Mouse (Mus musculus): Measurements from ENCODE around the gene Ubl3.

Ubl3 gene

GRCm38 (mm10) chr5:148563281-148563680 lies 10.7 kb upstream of the Ubl3 start:
- DNase-seq (ENCODE audit: low spot score): no peak

- no peak for DNase-seq (ENCODE audit: low spot score)
These were observed 9.6 kb upstream of the Ubl3 start for GRCm38 (mm10) chr5:148562235-148562634.

GRCm38 (mm10) chr5:148559261-148559958 lies 6.8 kb upstream of the Ubl3 start:
- no peak for DNase-seq (ENCODE audit: low spot score)

GRCm38 (mm10) chr5:148558472-148558871 lies 5.9 kb upstream of the Ubl3 start:
- no peak for DNase-seq (ENCODE audit: low spot score)

- DNase-seq (ENCODE audit: low spot score): no peak
These were observed 3.9 kb upstream of the Ubl3 start for GRCm38 (mm10) chr5:148556509-148556908.

GRCm38 (mm10) chr5:148555156-148555555 lies 2.6 kb upstream of the Ubl3 start:
- no peak for DNase-seq (ENCODE audit: low spot score)

GRCm38 (mm10) chr5:148554701-148555100 lies 2.1 kb upstream of the Ubl3 start:
- no peak for DNase-seq (ENCODE audit: low spot score)

- DNase-seq (ENCODE audit: low spot score): no peak
These were observed 1.7 kb upstream of the Ubl3 start for GRCm38 (mm10) chr5:148554242-148554641.

GRCm38 (mm10) chr5:148553723-148554122 lies 1.1 kb upstream of the Ubl3 start:
- DNase-seq (ENCODE audit: low spot score): no peak

- DNase-seq (ENCODE audit: low spot score): no peak
These were observed 839 bp downstream of the Ubl3 start for GRCm38 (mm10) chr5:148551764-148552136.

- peak; percentile 66 for DNase-seq (ENCODE audit: low spot score)
These were observed 1.5 kb downstream of the Ubl3 start for GRCm38 (mm10) chr5:148550821-148551763.

GRCm38 (mm10) chr5:148550393-148550792 lies 2.2 kb downstream of the Ubl3 start:
- no peak for DNase-seq (ENCODE audit: low spot score)

- no peak for DNase-seq (ENCODE audit: low spot score)
These were observed 3.3 kb downstream of the Ubl3 start for GRCm38 (mm10) chr5:148549307-148549706.

- no peak for DNase-seq (ENCODE audit: low spot score)
These were observed 4.0 kb downstream of the Ubl3 start for GRCm38 (mm10) chr5:148548568-148548967.

- DNase-seq (ENCODE audit: low spot score): no peak
These were observed 4.6 kb downstream of the Ubl3 start for GRCm38 (mm10) chr5:148547870-148548456.

GRCm38 (mm10) chr5:148546970-148547369 lies 5.6 kb downstream of the Ubl3 start:
- no peak for DNase-seq (ENCODE audit: low spot score)

- DNase-seq (ENCODE audit: low spot score): no peak
These were observed 7.9 kb downstream of the Ubl3 start for GRCm38 (mm10) chr5:148544733-148545132.

- DNase-seq (ENCODE audit: low spot score): no peak
These were observed 10.4 kb downstream of the Ubl3 start for GRCm38 (mm10) chr5:148542196-148542595.

- DNase-seq (ENCODE audit: low spot score): no peak
These were observed 16.7 kb downstream of the Ubl3 start for GRCm38 (mm10) chr5:148535669-148536430.

- no peak for DNase-seq (ENCODE audit: low spot score)
These were observed 17.9 kb downstream of the Ubl3 start for GRCm38 (mm10) chr5:148534644-148535043.

- no peak for DNase-seq (ENCODE audit: low spot score)
These were observed 18.7 kb downstream of the Ubl3 start for GRCm38 (mm10) chr5:148533924-148534323.

- no peak for DNase-seq (ENCODE audit: low spot score)
These were observed 20.4 kb downstream of the Ubl3 start for GRCm38 (mm10) chr5:148532201-148532600.

All from testis, postnatal 10 days (tissue).